Mouse (Mus musculus) MEL (cell line): ENCODE results near the gene Hspa12a.

ENCODE experiments used
- POLR2A ChIP-seq, 2 experiments: IDR thresholded peaks; 2 replicates each; pipeline ENCODE4 v1.6.1; 2011 to 2012; ENCODE audit warnings: low read length in 2 of 2, mild to moderate bottlenecking in 2 of 2, control low read depth in 1 of 2, improper control_type of control experiment in 1 of 2, low read depth in 1 of 2, moderate library complexity in 1 of 2; ENCODE audit not compliant: control insufficient read depth in 1 of 2, insufficient read depth in 1 of 2, poor library complexity in 1 of 2
- SIN3A ChIP-seq: IDR thresholded peaks from 2 replicates; pipeline ENCODE4 v1.6.1; 2012; ENCODE audit warnings: low read length, improper control_type of control experiment, inconsistent platforms
- USF1 ChIP-seq: IDR thresholded peaks from 2 replicates; pipeline ENCODE4 v1.6.1; 2014; ENCODE audit warnings: low read depth, mild to moderate bottlenecking, inconsistent platforms, low read length, improper control_type of control experiment, moderate library complexity
- ZMIZ1 ChIP-seq: IDR thresholded peaks from 2 replicates; pipeline ENCODE4 v1.6.1; 2012; ENCODE audit warnings: low read depth, mild to moderate bottlenecking, inconsistent platforms, low read length, improper control_type of control experiment, moderate library complexity

- TF ChIP-seq POLR2A (IDR thresholded peaks at IDR 0.05; ENCODE audit: control insufficient read depth in 1 of 2, insufficient read depth in 1 of 2, low read depth in 1 of 2, low read length in 2 of 2, poor library complexity in 1 of 2) (no peak), SIN3A (no peak), USF1 (no peak), ZMIZ1 (no peak)
Observed at GRCm38 (mm10) chr19:58850719-58851466, 92.6 kb downstream of the Hspa12a start.
